Mouse (Mus musculus) heart, postnatal 0 days (tissue): ENCODE data around the gene Smad3. TPM values are rescaled to one million over a fixed set of nuclear protein-coding genes. Genes with fewer than 3 reads are reported as not detected.

Experiments
- ATAC-seq: fragments of 200-750 bp; cut with Nextera tagmentation; 2 replicates; pipeline ENCODE4 v1.8.0; 2017; ENCODE audit warnings: low read depth, moderate number of reproducible peaks, moderate library complexity; ENCODE audit not compliant: insufficient read depth
- DNase-seq: peaks from one replicate; pipeline ENCODE4 v3.0.0-alpha.2; 2016; ENCODE audit warnings: low spot score
- H3K27ac ChIP-seq: fragments of 300-500 bp; sonication (generic); 2 replicates; pipeline ENCODE4 v1.5.1; 2014; ENCODE audit warnings: low read depth, mild to moderate bottlenecking
- H3K27me3 ChIP-seq: fragments of 300-500 bp; sonication (generic); 2 replicates; pipeline ENCODE4 v1.6.1; 2014; ENCODE audit warnings: low read length, mixed read lengths; ENCODE audit not compliant: control insufficient read depth, insufficient read depth
- H3K36me3 ChIP-seq: fragments of 300-500 bp; sonication (generic); replicated peaks from 2 replicates; pipeline ENCODE4 v1.6.1; 2014; ENCODE audit warnings: low read length, mixed read lengths; ENCODE audit not compliant: control insufficient read depth, insufficient read depth
- H3K4me1 ChIP-seq: fragments of 300-500 bp; sonication (generic); 2 replicates; pipeline ENCODE4 v1.6.1; 2014; ENCODE audit warnings: antibody characterized with exemption; ENCODE audit not compliant: control insufficient read depth, insufficient read depth
- H3K4me2 ChIP-seq: fragments of 300-500 bp; sonication (generic); 2 replicates; pipeline ENCODE4 v1.6.1; 2014; ENCODE audit warnings: low read depth, mild to moderate bottlenecking, low read length, moderate library complexity
- H3K4me3 ChIP-seq: fragments of 300-500 bp; sonication (generic); 2 replicates; pipeline ENCODE4 v1.5.1; 2014; ENCODE audit warnings: low read depth, low read length
- H3K9ac ChIP-seq: fragments of 300-500 bp; sonication (generic); replicated peaks from 2 replicates; pipeline ENCODE4 v1.6.1; 2014; ENCODE audit warnings: low read depth, low read length, mixed read lengths
- H3K9me3 ChIP-seq: fragments of 300-500 bp; sonication (generic); replicated peaks from 2 replicates; pipeline ENCODE4 v1.6.1; 2016; ENCODE audit warnings: low read length; ENCODE audit not compliant: control insufficient read depth
- CTCF ChIP-seq: IDR thresholded peaks from 2 replicates; pipeline ENCODE4 v1.5.1; 2016; ENCODE audit warnings: antibody characterized with exemption, control low read depth, low read depth
- EP300 ChIP-seq: IDR thresholded peaks from 2 replicates; pipeline ENCODE4 v1.6.1; 2016; ENCODE audit warnings: antibody characterized with exemption, low read depth
- WGBS: fragments of 180-500 bp; shearing (Covaris S2); extraction: QIAGEN DNeasy Blood & Tissue Kit; methylation state at CpG from one replicate; pipeline ENCODE4 v1.1.7; 2014; 5-methylcytosine and 5-hydroxymethylcytosine counted together
- polyA plus RNA-seq: library from polyadenylated mRNA; unstranded; fragments of >200 nt; fragmentation: Nextera tagmentation; extraction: Ambion mirVana; gene quantifications from 2 replicates; pipeline ENCODE4 v1.2.1, GENCODE M21; 2015
- total RNA-seq: library from RNA; depleted of rRNA; stranded (reverse); fragments of >200 nt; gene quantifications from 2 replicates; pipeline ENCODE4 v1.2.3, GENCODE M21; 2014; ENCODE audit warnings: low replicate concordance

Smad3 gene
- total and polyA plus RNA-seq, 2 experiments from 2014 or later = 6.0 to 30.2 TPM

DNA sequence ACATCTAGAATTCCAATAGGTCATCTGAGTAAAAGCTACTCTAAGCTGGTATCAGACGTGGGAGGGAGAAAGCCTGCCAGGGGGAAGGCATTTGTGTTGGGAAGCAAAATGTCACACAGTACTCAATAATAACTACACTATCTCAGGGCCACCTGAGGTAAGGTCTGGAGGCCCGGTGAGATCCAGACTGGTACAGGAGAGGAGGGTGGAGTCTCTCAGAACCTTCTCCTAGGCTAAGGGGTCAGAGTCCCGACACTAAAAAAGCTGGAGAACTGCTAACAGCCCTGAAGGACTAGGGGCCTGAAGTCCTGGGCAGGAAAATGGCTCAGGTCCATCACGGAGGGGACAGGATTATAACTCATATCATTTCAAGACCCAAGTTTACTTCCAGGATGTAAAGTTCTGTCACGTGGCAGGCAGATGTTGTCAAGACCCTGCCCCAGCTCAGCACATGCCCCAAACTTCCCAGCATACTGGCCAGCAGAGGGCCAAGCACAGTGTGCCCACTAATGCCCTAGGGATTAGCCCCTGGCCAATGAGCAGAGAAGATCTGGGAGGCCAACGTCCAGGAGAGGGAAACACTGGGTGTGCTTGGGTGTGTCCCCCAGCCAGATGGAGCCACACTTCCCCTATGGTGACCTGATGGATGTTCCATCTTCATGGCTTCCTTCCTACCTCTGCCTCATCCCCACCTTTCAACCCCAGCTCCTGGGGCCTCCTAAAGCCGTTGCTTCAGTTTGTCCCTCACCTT, 24.1 kb upstream of the Smad3 start:
- Histone ChIP-seq H3K9me3 (no peaks in the 10 kb centered on the region), H3K27ac (no peak overlapping the region), H3K27me3 (peaks cover 3% of the 10 kb centered on the region; the same call in 1 of the 2 replicates), H3K9ac (no peak overlapping the region), H3K4me3 (no peak overlapping the region), H3K36me3 (no peaks in the 10 kb centered on the region), H3K4me1 (peaks cover 15% of the 10 kb centered on the region), H3K4me2 (no peak overlapping the region)
- no peak for DNase-seq
- TF ChIP-seq EP300 = no peak
- 0 out of 2 replicates have a peak, but pooled peaks have one; percentile 9 for TF ChIP-seq CTCF
- no peak for ATAC-seq
- 71% methylated on average over 7 of the region's 7 CpGs for WGBS

DNA sequence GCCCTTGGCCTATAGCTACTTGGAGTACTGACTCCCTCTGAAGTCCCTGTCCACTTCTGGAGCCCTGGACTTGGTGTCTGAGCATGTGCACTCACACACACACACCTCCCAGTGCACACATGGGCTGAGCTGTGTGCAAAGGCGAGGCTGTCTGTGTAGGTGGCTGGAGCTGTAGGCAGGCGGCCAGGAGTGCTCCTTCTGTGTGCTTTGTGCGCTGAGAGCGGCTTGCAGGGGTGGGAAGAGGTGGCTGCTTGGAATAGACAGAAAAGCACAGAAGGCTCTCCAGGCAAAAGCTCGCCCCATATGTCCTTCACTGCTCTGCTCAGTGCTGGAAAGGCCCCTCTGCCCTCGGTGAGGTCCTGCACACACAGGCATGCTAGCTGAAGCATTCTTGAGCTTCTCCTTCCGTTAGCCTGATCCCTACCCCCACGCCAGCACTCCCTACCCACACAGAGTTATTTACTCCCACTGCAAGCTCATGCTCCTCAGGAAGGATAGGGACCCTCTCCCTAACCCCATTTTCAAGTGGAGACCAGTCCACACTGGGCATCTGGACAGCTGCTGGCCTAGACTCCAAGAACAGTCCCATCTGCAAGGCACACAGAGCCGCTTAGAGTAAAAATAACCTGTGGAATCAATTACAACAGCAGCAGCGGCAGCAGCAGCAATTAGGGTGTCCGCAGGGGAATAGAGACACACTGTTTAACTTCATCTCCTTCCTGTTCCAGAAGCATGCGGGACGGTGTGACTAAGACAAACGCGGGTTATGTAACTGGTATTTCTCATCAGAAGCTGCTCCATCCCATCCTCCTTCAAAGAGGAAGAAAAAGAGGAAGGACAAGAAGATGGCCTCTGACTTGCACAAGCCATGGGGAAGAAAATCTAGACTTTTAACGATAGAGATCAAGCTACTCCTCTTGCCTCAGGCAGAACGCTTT, 22.4 kb upstream of the Smad3 start:
- Histone ChIP-seq H3K27me3 (peaks cover 3% of the 10 kb centered on the region; the same call in 1 of the 2 replicates), H3K4me2 (no peak overlapping the region), H3K4me3 (no peak overlapping the region), H3K9ac (no peak overlapping the region), H3K4me1 (peaks cover 15% of the 10 kb centered on the region), H3K9me3 (no peaks in the 10 kb centered on the region), H3K27ac (peak overlapping the region; percentile 44; the same call in 1 of the 2 replicates), H3K36me3 (no peaks in the 10 kb centered on the region)
- 21% methylated on average over 17 of the region's 17 CpGs for WGBS
- ATAC-seq = peak; percentile 48; the same call in 1 of the 2 replicates
- TF ChIP-seq CTCF = no peak
- no peak for TF ChIP-seq EP300
- DNase-seq = peak; percentile 53

DNA sequence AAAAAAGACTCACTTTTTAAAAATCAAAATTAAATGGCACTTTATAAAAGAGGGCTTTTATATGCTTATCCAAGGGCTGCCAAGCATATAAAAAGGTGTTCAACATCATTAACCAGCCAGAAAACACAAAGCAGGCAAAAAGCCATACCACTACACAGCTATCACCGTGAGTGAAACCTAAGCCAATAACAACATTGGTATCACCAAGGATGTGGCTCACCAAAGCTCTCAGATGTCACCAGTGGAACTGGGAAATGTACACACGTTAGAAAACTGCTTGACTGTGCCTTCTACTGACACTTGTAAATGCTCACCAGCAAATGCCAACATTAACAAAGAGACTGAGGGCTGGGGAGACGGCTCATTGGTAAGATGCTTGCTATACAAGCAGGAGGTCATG, 18.9 kb upstream of the Smad3 start:
- WGBS = 67% methylated on average over 3 of the region's 3 CpGs
- Histone ChIP-seq H3K9ac (no peak overlapping the region), H3K36me3 (no peaks in the 10 kb centered on the region), H3K27ac (no peak overlapping the region), H3K27me3 (peaks cover 3% of the 10 kb centered on the region; the same call in 1 of the 2 replicates), H3K4me3 (no peak overlapping the region), H3K4me1 (peaks cover 15% of the 10 kb centered on the region), H3K4me2 (no peak overlapping the region), H3K9me3 (no peaks in the 10 kb centered on the region)
- no peak for DNase-seq
- ATAC-seq = no peak
- TF ChIP-seq EP300 (no peak), CTCF (no peak)

DNA sequence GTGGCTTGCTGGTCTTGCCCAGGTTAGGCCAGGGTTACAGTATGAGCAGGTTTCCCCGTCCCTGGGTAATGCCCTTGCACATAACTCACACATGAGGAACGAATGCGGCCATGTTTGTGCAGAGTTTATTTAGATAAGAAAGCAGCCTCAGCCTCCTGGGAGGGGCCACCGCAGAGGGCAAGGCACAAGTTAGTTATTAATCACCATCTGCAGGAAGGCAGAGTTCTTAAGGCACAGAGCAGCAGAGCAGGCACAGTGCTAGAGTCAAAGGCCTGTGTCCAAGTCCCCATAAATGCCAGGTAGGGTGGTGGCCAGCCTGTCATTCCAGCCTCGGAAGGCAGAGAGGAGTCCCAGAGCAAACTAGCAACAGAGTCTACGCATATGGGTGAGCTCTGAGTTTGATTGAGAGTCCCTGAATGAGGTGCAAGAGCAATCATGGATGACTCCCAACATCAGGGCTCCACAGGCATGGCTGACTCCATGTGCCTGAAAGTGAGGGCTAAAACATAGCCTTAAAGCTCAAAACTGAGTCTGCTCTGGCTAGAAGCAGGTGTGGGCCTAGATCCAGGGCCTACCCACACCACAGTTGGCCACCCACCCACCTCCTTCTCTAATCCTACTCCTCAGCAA, 17.2 kb upstream of the Smad3 start:
- WGBS = 70% methylated on average over 6 of the region's 6 CpGs
- TF ChIP-seq CTCF (no peak), EP300 (no peak)
- Histone ChIP-seq H3K9ac (no peak overlapping the region), H3K27me3 (no peaks in the 10 kb centered on the region), H3K4me1 (peaks cover 3% of the 10 kb centered on the region), H3K36me3 (no peaks in the 10 kb centered on the region), H3K4me2 (no peak overlapping the region), H3K4me3 (no peak overlapping the region), H3K9me3 (no peaks in the 10 kb centered on the region), H3K27ac (no peak overlapping the region)
- no peak for DNase-seq
- ATAC-seq = no peak

DNA sequence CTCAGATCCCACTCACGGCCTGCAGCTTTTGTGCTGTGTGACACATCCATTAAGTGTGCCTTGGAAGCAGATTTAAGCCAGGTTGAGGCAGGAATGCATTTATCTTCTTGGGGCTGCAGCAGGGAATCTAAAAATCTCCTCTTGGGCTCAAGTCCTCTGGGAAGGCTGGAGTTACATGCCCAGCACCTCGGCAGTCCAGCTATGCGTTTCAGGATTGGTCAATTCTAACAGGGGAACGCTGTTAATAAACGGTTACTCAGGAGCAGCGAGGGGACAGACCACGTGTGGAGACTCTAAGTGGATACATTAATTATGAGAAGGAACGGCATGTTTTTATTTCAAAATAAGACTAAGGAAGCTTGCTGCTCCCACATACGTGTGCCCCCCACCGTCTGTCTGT, 14.7 kb upstream of the Smad3 start:
- Histone ChIP-seq H3K4me1 (no peaks in the 10 kb centered on the region), H3K36me3 (no peaks in the 10 kb centered on the region), H3K27ac (no peak overlapping the region), H3K9ac (no peak overlapping the region), H3K9me3 (no peaks in the 10 kb centered on the region), H3K27me3 (no peaks in the 10 kb centered on the region), H3K4me3 (no peak overlapping the region), H3K4me2 (no peak overlapping the region)
- ATAC-seq (no peak), DNase-seq (no peak)
- TF ChIP-seq CTCF (no peak), EP300 (no peak)
- 56% methylated on average over 10 of the region's 10 CpGs for WGBS
